Mouse (Mus musculus) heart, embryonic 10.5 days (tissue): ENCODE results near the gene Etl4. TPM values are rescaled to one million over a fixed set of nuclear protein-coding genes. Genes with fewer than 3 reads are reported as not detected.

Experiments used
- microRNA-seq: library from miRNA; unstranded; fragments of <30 nt; microRNA quantifications from one replicate; pipeline ENCODE4, GENCODE M21; 2017
- polyA plus RNA-seq: library from polyadenylated mRNA; unstranded; fragments of >200 nt; fragmentation: Nextera tagmentation; extraction: Ambion mirVana; gene quantifications from 2 replicates; pipeline ENCODE4 v1.2.1, GENCODE M21; 2016

The Etl4 gene
- polyA plus RNA-seq, 1 experiment from 2014 or later = 18.7 TPM

Small RNA genes lying within 50 kb of the gene (microRNA-seq; reads per million reads assigned to microRNA genes)
- not detected for gene Gm44457
